Mouse (Mus musculus) kidney, embryonic 15.5 days (tissue): ENCODE results near the gene Cyp2e1. TPM values are rescaled to one million over a fixed set of nuclear protein-coding genes. Genes with fewer than 3 reads are reported as not detected.
"Not testable (repeated sequence)": the region's sequence is repeated elsewhere in the genome, so short reads cannot be mapped to it uniquely, and the experiment has no call there.

Experiments
- ATAC-seq: fragments of 200-750 bp; cut with Nextera tagmentation; replicated peaks from 2 replicates; pipeline ENCODE4 v1.8.0; 2017; ENCODE audit warnings: moderate TSS enrichment; ENCODE audit not compliant: low FRiP score
- H3K27ac ChIP-seq: fragments of 300-500 bp; sonication (generic); 2 replicates; pipeline ENCODE4 v1.5.1; 2015; ENCODE audit warnings: mild to moderate bottlenecking, inconsistent platforms
- H3K27me3 ChIP-seq: fragments of 300-500 bp; sonication (generic); 2 replicates; pipeline ENCODE4 v1.6.1; 2015; ENCODE audit warnings: inconsistent platforms
- H3K36me3 ChIP-seq: fragments of 300-500 bp; sonication (generic); 2 replicates; pipeline ENCODE4 v1.6.1; 2015; ENCODE audit warnings: inconsistent platforms
- H3K4me1 ChIP-seq: fragments of 300-500 bp; sonication (generic); 2 replicates; pipeline ENCODE4 v1.6.1; 2015; ENCODE audit warnings: inconsistent platforms
- H3K4me2 ChIP-seq: fragments of 300-500 bp; sonication (generic); 2 replicates; pipeline ENCODE4 v1.6.1; 2015; ENCODE audit warnings: moderate library complexity, mild to moderate bottlenecking, inconsistent platforms
- H3K4me3 ChIP-seq: fragments of 300-500 bp; sonication (generic); replicated peaks from 2 replicates; pipeline ENCODE4 v1.5.1; 2015; ENCODE audit warnings: mild to moderate bottlenecking, inconsistent platforms
- H3K9ac ChIP-seq: fragments of 300-500 bp; sonication (generic); 2 replicates; pipeline ENCODE4 v1.6.1; 2015; ENCODE audit warnings: mild to moderate bottlenecking, inconsistent platforms
- H3K9me3 ChIP-seq: fragments of 300-500 bp; sonication (generic); replicated peaks from 2 replicates; pipeline ENCODE4 v1.6.1; 2016; ENCODE audit warnings: inconsistent platforms
- WGBS: fragments of 180-500 bp; shearing (Covaris S2); methylation state at CpG from one replicate; pipeline ENCODE4 v1.1.7; 2015; ENCODE audit warnings: mixed read lengths; 5-methylcytosine and 5-hydroxymethylcytosine counted together
- polyA plus RNA-seq: library from polyadenylated mRNA; unstranded; fragments of >200 nt; fragmentation: Nextera tagmentation; extraction: Ambion mirVana; gene quantifications from 2 replicates; pipeline ENCODE4 v1.2.1, GENCODE M21; 2015

Cyp2e1 gene
- polyA plus RNA-seq, result 0.42 and 0.49 TPM in 2 replicates

DNA sequence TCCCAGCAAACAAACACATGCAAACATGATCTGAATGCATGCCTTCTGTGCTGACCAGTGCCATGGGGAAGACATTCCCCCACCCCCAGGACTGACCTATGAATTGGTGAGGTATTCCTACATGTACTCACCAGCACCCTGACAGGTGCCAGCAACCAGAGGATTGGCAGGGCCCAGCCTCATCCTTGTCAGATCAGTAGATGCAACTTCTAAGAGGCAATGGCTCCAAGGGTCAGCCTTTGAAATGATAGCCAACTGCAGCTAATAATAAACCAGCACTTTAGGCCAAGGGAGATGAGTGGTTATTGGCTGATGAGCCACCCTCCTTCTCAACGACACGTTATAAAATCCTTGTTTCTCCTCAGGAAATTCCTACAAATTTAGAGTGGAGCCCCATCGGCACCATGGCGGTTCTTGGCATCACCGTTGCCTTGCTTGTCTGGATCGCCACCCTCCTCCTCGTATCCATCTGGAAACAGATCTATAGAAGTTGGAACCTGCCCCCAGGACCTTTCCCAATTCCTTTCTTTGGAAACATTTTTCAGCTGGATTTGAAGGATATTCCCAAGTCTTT is at the start of gene Cyp2e1:
TSS of gene Cyp2e1 (plus strand) at position 293 of the 574 bp plus-strand sequence.
- no peak within 1 kb of the TSS for H3K4me2 ChIP-seq
- H3K9me3 ChIP-seq, result no peaks in the 10 kb centered on the region
- H3K27ac ChIP-seq, result no peak within 1 kb of the TSS
- no peaks in the 10 kb centered on the region for H3K4me1 ChIP-seq
- WGBS, result 79% methylated on average over 7 of the region's 7 CpGs
- H3K9ac ChIP-seq, result no peak within 1 kb of the TSS
- ATAC-seq, result no peak
- no peaks in the 10 kb centered on the region for H3K36me3 ChIP-seq
- no peaks in the 10 kb centered on the region for H3K27me3 ChIP-seq
- no peak within 1 kb of the TSS for H3K4me3 ChIP-seq

DNA sequence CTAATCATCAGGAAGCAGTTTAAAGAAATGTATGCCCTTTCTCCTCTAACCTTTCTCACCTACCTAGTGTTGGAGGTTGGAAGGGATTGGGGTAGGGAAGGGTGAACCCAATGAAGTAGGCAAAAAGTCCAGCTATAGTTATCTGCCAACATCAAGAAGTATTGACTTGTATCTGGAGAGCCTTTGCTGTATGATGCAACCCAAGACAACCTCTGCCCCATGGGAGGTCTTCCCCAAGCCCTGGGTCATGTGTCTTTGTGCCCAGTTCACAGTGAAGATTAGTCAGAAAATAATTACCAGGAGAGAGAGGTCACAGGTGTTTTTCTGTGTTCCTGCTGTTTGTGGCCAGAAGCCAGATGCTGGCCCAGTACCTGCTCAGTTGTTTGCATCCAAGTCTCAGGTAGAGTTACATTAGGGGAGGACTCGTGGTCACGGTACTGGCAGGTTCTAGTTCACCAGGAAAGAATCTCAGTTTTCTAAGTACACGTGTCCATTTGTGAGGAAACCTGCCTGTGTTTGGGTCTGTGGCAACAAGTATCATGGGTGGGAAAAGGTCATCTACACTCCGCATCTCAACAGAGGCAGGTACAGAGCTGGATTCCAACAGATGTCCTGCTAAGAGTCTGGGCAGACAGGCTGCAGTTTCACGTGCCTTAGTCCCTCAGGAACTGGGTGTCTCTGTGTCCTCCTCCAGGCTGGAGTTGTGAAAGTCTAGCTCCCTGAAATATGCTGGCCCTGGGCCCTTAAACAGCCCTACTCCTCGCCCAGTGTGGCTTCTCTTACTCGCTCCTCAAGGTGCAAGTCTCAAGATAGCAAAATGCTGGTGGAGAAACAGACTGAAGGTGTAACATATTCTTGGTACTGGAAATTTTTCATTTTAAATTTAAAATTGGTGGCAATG is 46.1 kb upstream of the Cyp2e1 start:
- no peak overlapping the region for H3K9ac ChIP-seq
- H3K27me3 ChIP-seq, result no peaks in the 10 kb centered on the region
- H3K27ac ChIP-seq, result no peak overlapping the region
- ATAC-seq, result no peak
- no peaks in the 10 kb centered on the region for H3K4me1 ChIP-seq
- H3K4me2 ChIP-seq, result no peak overlapping the region
- no peaks in the 10 kb centered on the region for H3K36me3 ChIP-seq
- WGBS, result 81% methylated on average over 7 of the region's 7 CpGs
- H3K4me3 ChIP-seq, result no peak overlapping the region
- H3K9me3 ChIP-seq, result no peaks in the 10 kb centered on the region

DNA sequence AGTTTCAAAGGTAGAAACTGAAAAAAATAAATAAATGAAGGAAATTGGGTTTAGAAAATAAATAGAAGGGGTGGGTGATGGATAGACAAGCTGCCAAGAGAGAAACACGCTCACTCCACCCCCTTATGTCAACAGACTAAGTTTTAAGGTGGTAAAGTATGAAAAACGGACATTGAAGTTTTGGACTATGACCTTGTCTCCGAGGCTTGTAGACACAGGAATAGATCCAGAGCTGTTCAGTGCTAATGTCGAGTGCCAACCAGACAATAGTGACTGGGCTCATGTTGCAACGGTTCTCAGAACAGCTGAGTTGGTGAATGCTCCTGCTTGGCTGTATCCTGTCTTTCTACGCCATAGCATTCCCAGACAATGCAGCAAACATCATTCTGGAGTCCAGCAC is 42.4 kb upstream of the Cyp2e1 start:
- Histone ChIP-seq H3K9ac (no peak overlapping the region), H3K27me3 (no peaks in the 10 kb centered on the region), H3K4me3 (no peak overlapping the region), H3K4me2 (no peak overlapping the region), H3K9me3 (no peaks in the 10 kb centered on the region), H3K27ac (no peak overlapping the region), H3K36me3 (no peaks in the 10 kb centered on the region), H3K4me1 (no peaks in the 10 kb centered on the region)
- WGBS, result 76% methylated on average over 6 of the region's 6 CpGs
- no peak for ATAC-seq

DNA sequence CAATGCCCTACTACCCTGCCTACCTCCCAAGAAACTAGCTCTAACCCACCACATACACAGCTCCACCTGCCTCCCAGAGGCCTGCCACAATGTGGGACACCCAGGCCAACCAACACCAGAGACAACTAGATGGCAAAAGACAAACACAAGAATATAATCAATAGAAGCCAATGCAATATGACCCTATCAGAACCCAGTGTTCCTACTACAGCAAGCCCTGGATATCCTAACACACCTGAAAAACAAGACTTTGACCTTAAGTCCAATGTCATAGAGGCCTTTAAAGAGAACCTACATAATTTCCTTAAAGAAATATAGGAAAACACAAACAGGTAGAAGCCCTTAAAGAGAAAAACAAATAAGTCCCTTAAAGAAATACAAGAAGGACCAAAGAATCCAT is 38.0 kb upstream of the Cyp2e1 start:
- Histone ChIP-seq H3K9me3 (no peaks in the 10 kb centered on the region), H3K27me3 (no peaks in the 10 kb centered on the region), H3K27ac (no peak overlapping the region), H3K4me1 (no peaks in the 10 kb centered on the region), H3K36me3 (no peaks in the 10 kb centered on the region), H3K4me2 (no peak overlapping the region), H3K9ac (no peak overlapping the region), H3K4me3 (no peak overlapping the region)
- ATAC-seq, result no peak

DNA sequence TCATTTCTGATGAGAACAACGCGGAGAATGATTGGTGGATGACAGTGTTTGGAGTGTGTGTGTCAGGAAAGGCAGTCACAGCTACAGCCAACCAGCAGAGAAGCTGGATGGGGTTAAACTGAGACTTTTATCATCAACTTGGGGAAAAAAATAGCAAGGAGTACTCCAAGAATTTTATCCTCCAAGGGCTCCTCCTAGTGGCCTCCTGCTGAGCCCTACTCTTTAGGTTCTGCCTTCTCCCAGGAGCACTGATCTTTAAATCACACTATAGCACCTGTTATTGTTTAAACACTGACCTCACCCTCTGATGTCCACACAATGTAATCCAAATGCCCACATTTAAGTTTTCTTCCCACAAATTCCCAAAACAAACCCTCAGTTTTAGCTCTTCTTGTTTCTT is 30.4 kb upstream of the Cyp2e1 start:
- no peaks in the 10 kb centered on the region for H3K4me1 ChIP-seq
- no peak for ATAC-seq
- H3K4me2 ChIP-seq, result no peak overlapping the region
- H3K4me3 ChIP-seq, result no peak overlapping the region
- no peaks in the 10 kb centered on the region for H3K9me3 ChIP-seq
- no peaks in the 10 kb centered on the region for H3K27me3 ChIP-seq
- no peak overlapping the region for H3K9ac ChIP-seq
- 71% methylated on average over 2 of the region's 2 CpGs for WGBS
- H3K36me3 ChIP-seq, result no peaks in the 10 kb centered on the region
- H3K27ac ChIP-seq, result no peak overlapping the region

DNA sequence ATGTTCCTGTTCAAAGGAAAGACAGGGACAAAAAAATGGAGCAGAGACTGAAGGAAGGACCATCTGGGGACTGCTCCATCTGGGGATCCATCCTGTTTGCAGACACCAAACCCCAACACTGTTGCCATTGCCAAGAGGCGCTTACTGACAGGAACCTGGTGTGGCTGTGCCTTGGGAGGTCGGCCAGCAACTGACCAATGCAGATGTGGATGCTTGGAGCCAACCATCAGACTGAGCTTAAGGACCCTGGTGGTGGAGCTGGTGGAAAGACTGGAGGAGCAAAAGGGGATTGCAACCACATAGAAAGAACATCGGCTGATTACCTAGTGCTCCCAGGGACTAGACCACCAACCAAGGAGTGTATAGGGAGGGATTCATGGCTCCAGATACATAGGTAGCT is 16.1 kb upstream of the Cyp2e1 start:
- Histone ChIP-seq H3K4me3 (no peak overlapping the region), H3K27me3 (no peaks in the 10 kb centered on the region), H3K36me3 (no peaks in the 10 kb centered on the region), H3K4me2 (no peak overlapping the region), H3K9me3 (no peaks in the 10 kb centered on the region), H3K4me1 (no peaks in the 10 kb centered on the region), H3K27ac (no peak overlapping the region), H3K9ac (no peak overlapping the region)
- WGBS, result 85% methylated on average over 3 of the region's 3 CpGs
- ATAC-seq, result no peak

DNA sequence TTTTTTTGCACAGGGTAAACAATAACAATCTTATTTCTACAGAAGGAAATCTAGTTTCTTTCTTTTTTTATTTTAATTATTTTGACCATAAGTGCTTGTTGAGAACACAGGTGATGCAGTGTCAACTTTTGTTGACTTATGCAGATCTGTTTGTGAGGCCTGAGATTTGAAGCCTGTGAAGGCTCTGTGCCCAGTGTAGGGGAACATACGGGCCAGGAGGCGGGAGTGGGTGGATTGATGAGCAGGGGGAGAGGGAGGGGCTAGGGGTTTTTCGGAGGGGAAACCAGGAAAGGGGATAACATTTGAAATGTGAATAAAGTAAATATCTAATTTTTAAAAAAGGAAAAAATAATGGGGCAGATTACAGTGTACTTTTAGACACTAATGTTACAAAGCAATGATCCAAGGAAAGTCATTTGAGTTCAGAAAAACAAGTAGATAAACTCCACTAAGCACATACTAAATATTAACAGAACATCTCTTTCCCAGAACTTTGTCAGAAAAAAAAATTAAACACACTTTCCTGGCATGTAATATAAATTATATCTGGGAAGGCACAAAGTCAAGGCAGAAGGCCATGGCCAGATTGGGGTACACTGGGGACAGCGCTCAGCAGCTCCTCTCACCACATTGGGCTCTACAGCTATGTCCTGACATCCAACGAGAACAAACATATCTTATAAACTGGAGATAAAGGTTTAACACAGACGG is 15.3 kb upstream of the Cyp2e1 start:
- WGBS, result 77% methylated on average over 6 of the region's 6 CpGs

DNA sequence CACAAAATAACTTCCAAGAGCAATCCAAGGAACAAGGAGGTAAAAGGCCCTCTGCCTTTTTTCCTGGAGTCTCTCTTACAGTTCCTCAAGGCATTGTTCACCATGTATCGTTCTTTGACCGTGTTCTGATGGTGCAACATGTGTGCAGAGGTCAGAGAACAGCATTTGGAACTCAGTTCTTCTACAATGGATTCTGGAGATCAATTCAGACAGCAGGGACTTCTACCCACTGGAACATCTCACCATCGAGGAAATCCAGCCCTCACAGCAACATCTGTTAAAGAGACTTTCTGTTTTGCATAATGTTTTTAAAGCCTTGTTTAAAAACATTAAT is 14.7 kb upstream of the Cyp2e1 start:
- Histone ChIP-seq H3K4me1 (no peaks in the 10 kb centered on the region), H3K9me3 (no peaks in the 10 kb centered on the region), H3K36me3 (no peaks in the 10 kb centered on the region), H3K4me2 (no peak overlapping the region), H3K27me3 (no peaks in the 10 kb centered on the region), H3K9ac (no peak overlapping the region), H3K4me3 (no peak overlapping the region), H3K27ac (no peak overlapping the region)
- no peak for ATAC-seq
- 81% methylated on average over 3 of the region's 3 CpGs for WGBS

More for the DNA sequence above, 15.3 kb upstream of the Cyp2e1 start:
- Histone ChIP-seq H3K27me3 (no peaks in the 10 kb centered on the region), H3K4me3 (no peak overlapping the region), H3K4me1 (no peaks in the 10 kb centered on the region), H3K27ac (no peak overlapping the region), H3K9ac (no peak overlapping the region), H3K4me2 (no peak overlapping the region), H3K9me3 (no peaks in the 10 kb centered on the region), H3K36me3 (no peaks in the 10 kb centered on the region)
- ATAC-seq, result no peak

DNA sequence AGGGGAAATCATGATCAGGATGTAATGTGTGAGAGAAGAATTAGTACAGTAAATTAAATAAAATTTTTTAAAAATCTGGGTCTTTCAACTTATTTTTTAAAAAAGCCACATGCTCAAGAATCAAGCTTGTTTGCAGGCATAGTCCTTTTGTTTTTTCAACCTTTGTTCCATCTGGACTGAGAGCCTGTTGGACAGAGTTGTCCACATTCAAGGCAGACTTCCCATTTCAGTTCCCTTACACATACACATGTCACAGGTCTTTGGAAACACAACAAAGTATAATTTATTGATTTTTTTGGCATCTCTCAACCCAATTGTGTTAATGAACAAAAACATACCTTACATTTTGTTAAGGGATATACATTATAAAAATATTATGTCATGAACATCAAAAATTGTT is 9.0 kb upstream of the Cyp2e1 start:
- Histone ChIP-seq H3K4me2 (no peak overlapping the region), H3K9ac (no peak overlapping the region), H3K36me3 (no peaks in the 10 kb centered on the region), H3K27ac (no peak overlapping the region), H3K9me3 (no peaks in the 10 kb centered on the region), H3K27me3 (no peaks in the 10 kb centered on the region), H3K4me1 (no peaks in the 10 kb centered on the region), H3K4me3 (no peak overlapping the region)
- ATAC-seq, result no peak

DNA sequence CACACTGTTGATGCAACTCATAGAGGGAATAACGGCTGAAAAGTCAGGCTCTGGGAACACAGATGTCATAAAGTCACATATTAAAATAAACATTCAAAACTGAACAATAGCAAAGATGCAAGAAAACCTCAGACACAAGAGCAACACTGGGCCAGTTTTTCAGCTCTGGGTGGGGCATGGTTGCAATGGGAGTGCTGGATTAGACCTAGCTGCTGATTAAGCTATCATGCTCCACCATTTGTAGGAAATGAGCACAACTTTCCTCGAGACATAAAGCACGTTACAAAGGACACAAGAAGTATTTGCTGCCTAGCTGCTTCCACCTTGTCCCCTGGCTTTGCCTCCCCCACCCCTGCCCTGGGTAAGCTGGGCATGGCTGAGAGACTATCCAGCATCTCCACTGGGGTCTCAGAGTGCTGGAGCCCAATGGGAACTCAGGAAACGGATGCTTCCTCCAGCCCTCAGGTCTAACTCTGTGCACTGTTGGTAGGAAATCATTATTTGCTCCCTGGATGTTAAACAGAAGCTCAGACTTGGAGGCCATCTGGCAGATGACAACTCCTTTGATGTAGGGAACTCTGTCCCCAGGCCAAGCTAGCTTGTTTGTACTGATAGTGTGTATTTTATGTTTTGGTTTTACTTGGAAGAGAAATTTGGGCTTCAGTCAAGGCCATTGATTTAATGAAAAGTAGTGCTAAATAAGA is 7.2 kb upstream of the Cyp2e1 start:
- Histone ChIP-seq H3K27ac (no peak overlapping the region), H3K27me3 (no peaks in the 10 kb centered on the region), H3K4me1 (no peaks in the 10 kb centered on the region), H3K4me2 (no peak overlapping the region), H3K36me3 (no peaks in the 10 kb centered on the region), H3K4me3 (no peak overlapping the region), H3K9me3 (no peaks in the 10 kb centered on the region), H3K9ac (no peak overlapping the region)
- no peak for ATAC-seq
- 57% methylated on average over 4 of the region's 4 CpGs for WGBS

DNA sequence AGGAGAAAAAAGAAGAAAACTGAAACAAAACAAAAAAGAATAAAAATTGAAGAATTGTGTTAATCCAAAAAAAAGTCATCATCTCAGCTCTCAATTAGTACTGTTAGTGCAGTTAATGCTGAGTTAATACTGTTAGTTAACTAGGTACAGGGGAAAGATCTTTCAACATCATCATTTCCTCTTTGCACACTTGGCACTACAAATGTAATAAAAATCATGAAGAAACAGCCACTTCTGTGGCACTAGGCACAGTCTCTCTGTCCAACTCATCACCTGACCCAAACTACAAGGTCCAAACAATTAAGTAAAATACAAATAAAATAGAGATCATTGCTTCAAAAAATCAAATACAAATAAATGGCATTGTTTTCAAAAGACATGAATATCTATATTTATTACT is 2.9 kb upstream of the Cyp2e1 start:
- Histone ChIP-seq H3K4me3 (no peak overlapping the region), H3K27me3 (no peaks in the 10 kb centered on the region), H3K36me3 (no peaks in the 10 kb centered on the region), H3K9ac (no peak overlapping the region), H3K4me1 (no peaks in the 10 kb centered on the region), H3K9me3 (no peaks in the 10 kb centered on the region), H3K27ac (no peak overlapping the region), H3K4me2 (no peak overlapping the region)
- ATAC-seq, result no peak

DNA sequence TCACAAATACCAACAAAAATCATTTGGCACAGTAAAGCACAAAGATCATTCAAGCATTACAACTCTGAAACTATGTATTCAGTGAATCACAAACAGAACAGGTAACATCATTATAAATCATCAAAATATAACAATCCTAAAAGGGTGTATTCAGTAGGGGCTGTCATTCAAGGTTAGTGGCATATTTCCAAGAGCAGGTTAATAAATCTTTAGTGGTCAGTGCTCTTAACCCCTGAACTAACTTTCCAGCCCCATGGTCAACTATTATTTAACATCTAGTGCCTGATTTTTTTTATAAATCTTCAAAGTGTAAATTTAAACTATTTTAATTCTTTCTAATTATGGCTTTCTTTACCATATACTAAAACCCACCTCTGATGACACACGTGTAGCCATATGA is 1.9 kb downstream of the Cyp2e1 start:
- not testable (repeated sequence) for H3K36me3 ChIP-seq, H3K4me1 ChIP-seq, H3K9me3 ChIP-seq, H3K4me2 ChIP-seq, H3K27me3 ChIP-seq, ATAC-seq, H3K27ac ChIP-seq, H3K9ac ChIP-seq, H3K4me3 ChIP-seq
- 80% methylated on average over 1 of the region's 1 CpGs for WGBS
